Mouse (Mus musculus): ENCODE results near the gene Smad1. TPM values are rescaled to one million over a fixed set of nuclear protein-coding genes. Genes with fewer than 3 reads are reported as not detected.

Gene Smad1
- polyA plus RNA-seq, 1 experiment, result 23.8 TPM

GRCm38 (mm10) chr8:79396911-79397310 lies 2.4 kb downstream of the Smad1 start:
- no peaks in the 10 kb centered on the region for H3K9me3 ChIP-seq (replicated peaks; ENCODE audit: control insufficient read depth, insufficient read depth, low read length, poor library complexity, severe bottlenecking)
- TF ChIP-seq EP300 (IDR thresholded peaks at IDR 0.05; ENCODE audit: insufficient read depth, low read depth, low read length) (no peak), POLR2A (IDR thresholded peaks at IDR 0.05; ENCODE audit: insufficient read depth, low read length) (no peak), CTCF (IDR thresholded peaks at IDR 0.05; ENCODE audit: low read depth, low read length) (no peak)
- H3K27ac ChIP-seq (ENCODE audit: insufficient read depth, low read length), result no peak overlapping the region
- H3K4me3 ChIP-seq (ENCODE audit: low read depth, low read length), result no peak overlapping the region
- no peaks in the 10 kb centered on the region for H3K27me3 ChIP-seq (ENCODE audit: control insufficient read depth, insufficient read depth, low read length, poor library complexity, severe bottlenecking)
- H3K36me3 ChIP-seq (ENCODE audit: control insufficient read depth, insufficient read depth, low read length, poor library complexity, severe bottlenecking), result no peaks in the 10 kb centered on the region
- H3K4me1 ChIP-seq (ENCODE audit: control insufficient read depth, insufficient read depth, low read length), result no peaks in the 10 kb centered on the region
- H3K9ac ChIP-seq (ENCODE audit: low read depth, poor library complexity, severe bottlenecking), result no peak overlapping the region

- Histone ChIP-seq H3K4me3 (ENCODE audit: low read depth, low read length) (no peak overlapping the region), H3K27ac (ENCODE audit: insufficient read depth, low read length) (no peak overlapping the region), H3K36me3 (ENCODE audit: control insufficient read depth, insufficient read depth, low read length, poor library complexity, severe bottlenecking) (no peaks in the 10 kb centered on the region), H3K4me1 (ENCODE audit: control insufficient read depth, insufficient read depth, low read length) (no peaks in the 10 kb centered on the region), H3K9ac (ENCODE audit: low read depth, poor library complexity, severe bottlenecking) (no peak overlapping the region), H3K27me3 (ENCODE audit: control insufficient read depth, insufficient read depth, low read length, poor library complexity, severe bottlenecking) (no peaks in the 10 kb centered on the region), H3K9me3 (replicated peaks; ENCODE audit: control insufficient read depth, insufficient read depth, low read length, poor library complexity, severe bottlenecking) (no peaks in the 10 kb centered on the region)
- no peak for TF ChIP-seq EP300 (IDR thresholded peaks at IDR 0.05; ENCODE audit: insufficient read depth, low read depth, low read length)
- TF ChIP-seq POLR2A (IDR thresholded peaks at IDR 0.05; ENCODE audit: insufficient read depth, low read length), result no peak
- TF ChIP-seq CTCF (IDR thresholded peaks at IDR 0.05; ENCODE audit: low read depth, low read length), result no peak
Observed at GRCm38 (mm10) chr8:79394009-79394408, 5.3 kb downstream of the Smad1 start.

GRCm38 (mm10) chr8:79393215-79393614 lies 6.1 kb downstream of the Smad1 start:
- no peak for TF ChIP-seq POLR2A (IDR thresholded peaks at IDR 0.05; ENCODE audit: insufficient read depth, low read length)
- no peak overlapping the region for H3K4me3 ChIP-seq (ENCODE audit: low read depth, low read length)
- no peak overlapping the region for H3K27ac ChIP-seq (ENCODE audit: insufficient read depth, low read length)
- H3K27me3 ChIP-seq (ENCODE audit: control insufficient read depth, insufficient read depth, low read length, poor library complexity, severe bottlenecking), result no peaks in the 10 kb centered on the region
- H3K9me3 ChIP-seq (replicated peaks; ENCODE audit: control insufficient read depth, insufficient read depth, low read length, poor library complexity, severe bottlenecking), result no peaks in the 10 kb centered on the region
- no peak overlapping the region for H3K9ac ChIP-seq (ENCODE audit: low read depth, poor library complexity, severe bottlenecking)
- no peaks in the 10 kb centered on the region for H3K4me1 ChIP-seq (ENCODE audit: control insufficient read depth, insufficient read depth, low read length)
- H3K36me3 ChIP-seq (ENCODE audit: control insufficient read depth, insufficient read depth, low read length, poor library complexity, severe bottlenecking), result no peaks in the 10 kb centered on the region

- Histone ChIP-seq H3K27ac (ENCODE audit: insufficient read depth, low read length) (no peak overlapping the region), H3K27me3 (ENCODE audit: control insufficient read depth, insufficient read depth, low read length, poor library complexity, severe bottlenecking) (no peaks in the 10 kb centered on the region), H3K4me3 (ENCODE audit: low read depth, low read length) (no peak overlapping the region), H3K9ac (ENCODE audit: low read depth, poor library complexity, severe bottlenecking) (no peak overlapping the region), H3K9me3 (replicated peaks; ENCODE audit: control insufficient read depth, insufficient read depth, low read length, poor library complexity, severe bottlenecking) (no peaks in the 10 kb centered on the region), H3K4me1 (ENCODE audit: control insufficient read depth, insufficient read depth, low read length) (no peaks in the 10 kb centered on the region), H3K36me3 (ENCODE audit: control insufficient read depth, insufficient read depth, low read length, poor library complexity, severe bottlenecking) (no peaks in the 10 kb centered on the region)
- TF ChIP-seq EP300 (IDR thresholded peaks at IDR 0.05; ENCODE audit: insufficient read depth, low read depth, low read length) (no peak), CTCF (IDR thresholded peaks at IDR 0.05; ENCODE audit: low read depth, low read length) (no peak), POLR2A (IDR thresholded peaks at IDR 0.05; ENCODE audit: insufficient read depth, low read length) (no peak)
Observed at GRCm38 (mm10) chr8:79392649-79393048, 6.7 kb downstream of the Smad1 start.

- H3K9me3 ChIP-seq (replicated peaks; ENCODE audit: control insufficient read depth, insufficient read depth, low read length, poor library complexity, severe bottlenecking), result no peaks in the 10 kb centered on the region
- TF ChIP-seq POLR2A (IDR thresholded peaks at IDR 0.05; ENCODE audit: insufficient read depth, low read length) (no peak), EP300 (IDR thresholded peaks at IDR 0.05; ENCODE audit: insufficient read depth, low read depth, low read length) (no peak), CTCF (IDR thresholded peaks at IDR 0.05; ENCODE audit: low read depth, low read length) (no peak)
- H3K27ac ChIP-seq (ENCODE audit: insufficient read depth, low read length), result no peak overlapping the region
- H3K9ac ChIP-seq (ENCODE audit: low read depth, poor library complexity, severe bottlenecking), result no peak overlapping the region
- no peak overlapping the region for H3K4me3 ChIP-seq (ENCODE audit: low read depth, low read length)
- H3K27me3 ChIP-seq (ENCODE audit: control insufficient read depth, insufficient read depth, low read length, poor library complexity, severe bottlenecking), result no peaks in the 10 kb centered on the region
- H3K36me3 ChIP-seq (ENCODE audit: control insufficient read depth, insufficient read depth, low read length, poor library complexity, severe bottlenecking), result no peaks in the 10 kb centered on the region
- no peaks in the 10 kb centered on the region for H3K4me1 ChIP-seq (ENCODE audit: control insufficient read depth, insufficient read depth, low read length)
Observed at GRCm38 (mm10) chr8:79391454-79391853, 7.9 kb downstream of the Smad1 start.

GRCm38 (mm10) chr8:79389074-79389786 lies 10.1 kb downstream of the Smad1 start:
- Histone ChIP-seq H3K9ac (ENCODE audit: low read depth, poor library complexity, severe bottlenecking) (no peak overlapping the region), H3K27ac (ENCODE audit: insufficient read depth, low read length) (no peak overlapping the region), H3K4me3 (ENCODE audit: low read depth, low read length) (no peak overlapping the region), H3K36me3 (ENCODE audit: control insufficient read depth, insufficient read depth, low read length, poor library complexity, severe bottlenecking) (no peaks in the 10 kb centered on the region), H3K27me3 (ENCODE audit: control insufficient read depth, insufficient read depth, low read length, poor library complexity, severe bottlenecking) (no peaks in the 10 kb centered on the region), H3K9me3 (replicated peaks; ENCODE audit: control insufficient read depth, insufficient read depth, low read length, poor library complexity, severe bottlenecking) (no peaks in the 10 kb centered on the region), H3K4me1 (ENCODE audit: control insufficient read depth, insufficient read depth, low read length) (peaks cover 2% of the 10 kb centered on the region)
- TF ChIP-seq EP300 (IDR thresholded peaks at IDR 0.05; ENCODE audit: insufficient read depth, low read depth, low read length) (no peak), CTCF (IDR thresholded peaks at IDR 0.05; ENCODE audit: low read depth, low read length) (no peak), POLR2A (IDR thresholded peaks at IDR 0.05; ENCODE audit: insufficient read depth, low read length) (no peak)
